Mouse (Mus musculus) kidney, postnatal 0 days (tissue): Measurements from ENCODE around the gene Smtn. TPM values are rescaled to one million over a fixed set of nuclear protein-coding genes. Genes with fewer than 3 reads are reported as not detected.

Source experiments
- ATAC-seq: fragments of 200-750 bp; cut with Nextera tagmentation; replicated peaks from 2 replicates; pipeline ENCODE4 v1.8.0; 2017; ENCODE audit warnings: low read depth, moderate number of reproducible peaks, moderate TSS enrichment, moderate library complexity; ENCODE audit not compliant: low FRiP score
- DNase-seq: peaks from one replicate; pipeline ENCODE4 v3.0.0-alpha.2; 2016; ENCODE audit warnings: low spot score
- H3K27ac ChIP-seq: fragments of 300-500 bp; sonication (generic); 2 replicates; pipeline ENCODE4 v1.5.1; 2014; ENCODE audit warnings: mild to moderate bottlenecking
- H3K27me3 ChIP-seq: fragments of 300-500 bp; sonication (generic); 2 replicates; pipeline ENCODE4 v1.6.1; 2014; ENCODE audit warnings: low read length, mixed read lengths; ENCODE audit not compliant: insufficient read depth
- H3K36me3 ChIP-seq: fragments of 300-500 bp; sonication (generic); 2 replicates; pipeline ENCODE4 v1.6.1; 2014; ENCODE audit warnings: low read length, mixed read lengths; ENCODE audit not compliant: insufficient read depth
- H3K4me1 ChIP-seq: fragments of 300-500 bp; sonication (generic); replicated peaks from 2 replicates; pipeline ENCODE4 v1.6.1; 2014; ENCODE audit warnings: antibody characterized with exemption, low read length, mixed read lengths; ENCODE audit not compliant: insufficient read depth
- H3K4me2 ChIP-seq: fragments of 300-500 bp; sonication (generic); 2 replicates; pipeline ENCODE4 v1.6.1; 2014; ENCODE audit warnings: mild to moderate bottlenecking, low read length, moderate library complexity, mixed read lengths
- H3K4me3 ChIP-seq: fragments of 300-500 bp; sonication (generic); replicated peaks from 2 replicates; pipeline ENCODE4 v1.5.1; 2014; ENCODE audit warnings: low read depth, low read length
- H3K9ac ChIP-seq: fragments of 300-500 bp; sonication (generic); 2 replicates; pipeline ENCODE4 v1.6.1; 2014; ENCODE audit warnings: low read depth, low read length
- H3K9me3 ChIP-seq: fragments of 300-500 bp; sonication (generic); replicated peaks from 2 replicates; pipeline ENCODE4 v1.6.1; 2016; ENCODE audit warnings: low read length, inconsistent platforms, mixed read lengths
- CTCF ChIP-seq: IDR thresholded peaks from 2 replicates; pipeline ENCODE4 v1.5.1; 2016; ENCODE audit warnings: antibody characterized with exemption, low read depth, mild to moderate bottlenecking, moderate library complexity
- WGBS: fragments of 180-500 bp; shearing (Covaris S2); extraction: QIAGEN DNeasy Blood & Tissue Kit; methylation state at CpG from one replicate; pipeline ENCODE4 v1.1.7; 2014; 5-methylcytosine and 5-hydroxymethylcytosine counted together
- polyA plus RNA-seq: library from polyadenylated mRNA; unstranded; fragments of >200 nt; fragmentation: Nextera tagmentation; extraction: Ambion mirVana; gene quantifications from 2 replicates; pipeline ENCODE4 v1.2.1, GENCODE M21; 2015

Smtn gene
- polyA plus RNA-seq, 1 experiment from 2014 or later = 86.4 TPM

DNA sequence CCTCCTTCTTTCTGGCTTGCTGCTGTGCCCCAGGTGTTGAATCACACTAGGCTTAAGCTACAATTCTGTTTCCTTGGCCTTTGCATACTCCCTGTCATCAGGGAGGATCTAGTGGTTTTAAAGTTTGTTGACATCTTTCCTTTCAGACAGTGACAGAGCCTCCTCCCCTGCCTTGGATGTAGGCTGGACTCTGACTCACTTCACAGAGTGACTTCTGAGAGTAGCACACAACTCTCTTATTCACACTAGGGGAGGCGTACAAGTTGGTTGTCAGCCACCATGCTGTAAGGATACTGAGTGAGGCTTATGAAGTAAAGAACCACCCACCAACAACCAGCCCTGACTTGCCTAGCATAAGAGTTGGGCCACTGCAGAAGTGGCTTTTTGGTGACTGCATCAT, 27.5 kb upstream of the Smtn start:
- Histone ChIP-seq H3K27ac (no peak overlapping the region), H3K27me3 (no peaks in the 10 kb centered on the region), H3K36me3 (no peaks in the 10 kb centered on the region), H3K4me2 (no peak overlapping the region), H3K4me1 (peaks cover 14% of the 10 kb centered on the region; the same call in 1 of the 2 replicates), H3K4me3 (no peak overlapping the region), H3K9me3 (no peaks in the 10 kb centered on the region), H3K9ac (no peak overlapping the region)
- no peak for TF ChIP-seq CTCF
- 94% methylated on average over 1 of the region's 1 CpGs for WGBS
- no peak for ATAC-seq
- DNase-seq = no peak

DNA sequence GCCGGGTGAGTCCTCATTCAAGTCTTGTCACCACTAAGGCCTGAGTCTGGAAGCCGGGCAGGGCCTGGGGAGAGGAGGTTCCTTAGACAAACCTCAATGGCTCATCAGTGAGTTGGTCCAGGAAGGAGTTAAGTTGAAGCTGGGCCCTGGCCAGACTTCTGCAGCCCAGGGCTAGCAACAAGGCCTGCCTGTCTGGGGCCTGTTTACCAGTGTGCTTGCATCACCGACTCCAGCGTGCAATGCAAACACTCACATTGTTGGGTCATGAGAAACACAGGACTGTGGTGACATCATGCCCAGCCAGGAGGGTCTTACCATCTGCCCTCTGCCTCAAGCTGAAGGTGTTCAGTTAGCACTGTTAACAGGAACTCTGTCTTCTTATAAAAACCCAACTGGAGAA, 25.6 kb upstream of the Smtn start:
- 0 out of 2 replicates have a peak, but pooled peaks cover 3% of the 10 kb centered on the region for H3K4me1 ChIP-seq
- no peaks in the 10 kb centered on the region for H3K9me3 ChIP-seq
- TF ChIP-seq CTCF = no peak
- ATAC-seq = no peak
- DNase-seq = no peak
- no peak overlapping the region for H3K4me2 ChIP-seq
- no peaks in the 10 kb centered on the region for H3K27me3 ChIP-seq
- H3K36me3 ChIP-seq = no peaks in the 10 kb centered on the region
- H3K4me3 ChIP-seq = no peak overlapping the region
- H3K9ac ChIP-seq = no peak overlapping the region
- 72% methylated on average over 4 of the region's 4 CpGs for WGBS
- H3K27ac ChIP-seq = no peak overlapping the region

DNA sequence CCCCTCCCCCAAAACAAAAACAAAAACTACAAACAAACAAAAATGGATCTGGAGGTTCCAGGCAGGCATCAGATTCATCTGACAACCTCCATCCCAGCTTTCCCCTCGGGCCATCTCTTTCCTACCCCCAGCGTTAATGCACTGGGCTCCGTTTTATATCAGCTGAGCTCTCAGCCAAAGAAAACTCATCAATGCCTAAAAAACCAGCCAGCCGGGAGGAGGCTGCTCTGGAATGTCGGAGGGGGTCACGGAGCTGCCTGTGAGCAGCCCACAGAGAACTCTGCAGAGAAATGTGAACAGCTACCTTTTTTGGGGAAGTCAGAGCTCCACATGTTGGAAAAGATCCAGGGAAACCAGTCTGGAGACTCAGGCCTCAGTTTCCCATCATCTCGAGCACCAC, 24.0 kb upstream of the Smtn start:
- WGBS = 17% methylated on average over 7 of the region's 7 CpGs
- no peak for ATAC-seq
- TF ChIP-seq CTCF = no peak
- 0 out of 2 replicates have a peak, but pooled peaks cover 3% of the 10 kb centered on the region for H3K4me1 ChIP-seq
- H3K9ac ChIP-seq = no peak overlapping the region
- no peaks in the 10 kb centered on the region for H3K27me3 ChIP-seq
- no peaks in the 10 kb centered on the region for H3K9me3 ChIP-seq
- H3K4me2 ChIP-seq = no peak overlapping the region
- DNase-seq = peak; percentile 82
- H3K36me3 ChIP-seq = no peaks in the 10 kb centered on the region
- H3K4me3 ChIP-seq = no peak overlapping the region
- peak overlapping the region; percentile 77; the same call in 1 of the 2 replicates for H3K27ac ChIP-seq

DNA sequence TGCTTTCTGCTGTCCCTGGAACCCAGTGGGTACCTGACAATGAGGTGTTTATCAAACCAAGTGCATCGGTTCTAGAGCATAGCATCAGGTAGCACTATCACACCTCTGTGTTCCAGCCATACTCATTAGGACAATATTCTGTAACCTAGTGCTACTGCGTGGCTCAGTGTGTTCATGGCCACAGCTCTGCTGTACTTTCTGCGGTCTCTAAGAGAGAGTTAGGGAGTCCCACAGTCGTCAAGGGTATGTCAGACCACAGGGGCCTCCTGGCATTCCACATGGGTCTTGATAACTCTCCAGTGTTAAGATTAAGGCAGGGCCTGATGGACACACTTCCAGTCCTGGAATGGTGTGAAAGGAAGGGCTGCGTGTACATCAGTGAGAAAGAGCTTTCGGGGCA, 23.4 kb upstream of the Smtn start:
- H3K36me3 ChIP-seq = no peaks in the 10 kb centered on the region
- no peak overlapping the region for H3K4me3 ChIP-seq
- 0 out of 2 replicates have a peak, but pooled peaks cover 3% of the 10 kb centered on the region for H3K4me1 ChIP-seq
- H3K27me3 ChIP-seq = no peaks in the 10 kb centered on the region
- WGBS = 77% methylated on average over 6 of the region's 6 CpGs
- DNase-seq = no peak
- no peak for TF ChIP-seq CTCF
- H3K9ac ChIP-seq = no peak overlapping the region
- no peak overlapping the region for H3K4me2 ChIP-seq
- H3K27ac ChIP-seq = peak overlapping the region; percentile 77; the same call in 1 of the 2 replicates
- no peaks in the 10 kb centered on the region for H3K9me3 ChIP-seq
- no peak for ATAC-seq

DNA sequence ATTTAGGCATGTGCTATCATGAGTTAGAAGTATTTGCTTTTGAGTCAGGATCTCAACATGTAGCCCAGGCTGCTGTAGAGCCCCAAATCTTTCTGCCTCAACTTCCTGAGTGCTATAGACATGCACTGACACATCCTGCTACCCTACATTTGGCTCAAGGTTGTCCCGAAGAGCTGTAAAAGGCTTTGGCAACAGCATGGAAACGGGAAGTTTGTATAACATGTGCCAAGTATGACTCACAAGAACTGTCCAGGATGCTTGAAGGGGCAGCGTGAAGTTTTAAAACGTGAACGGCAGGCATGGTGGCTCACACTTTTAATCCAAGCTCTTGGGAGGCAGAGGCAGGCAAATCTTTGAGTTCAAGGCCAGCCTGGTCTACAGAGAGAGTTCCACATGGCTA, 19.8 kb upstream of the Smtn start:
- Histone ChIP-seq H3K4me2 (no peak overlapping the region), H3K4me3 (no peak overlapping the region), H3K27ac (no peak overlapping the region), H3K27me3 (no peaks in the 10 kb centered on the region), H3K36me3 (no peaks in the 10 kb centered on the region), H3K9me3 (no peaks in the 10 kb centered on the region), H3K9ac (no peak overlapping the region), H3K4me1 (no peaks in the 10 kb centered on the region)
- no peak for TF ChIP-seq CTCF
- WGBS = 50% methylated on average over 5 of the region's 5 CpGs
- DNase-seq (peak; percentile 63), ATAC-seq (no peak)

DNA sequence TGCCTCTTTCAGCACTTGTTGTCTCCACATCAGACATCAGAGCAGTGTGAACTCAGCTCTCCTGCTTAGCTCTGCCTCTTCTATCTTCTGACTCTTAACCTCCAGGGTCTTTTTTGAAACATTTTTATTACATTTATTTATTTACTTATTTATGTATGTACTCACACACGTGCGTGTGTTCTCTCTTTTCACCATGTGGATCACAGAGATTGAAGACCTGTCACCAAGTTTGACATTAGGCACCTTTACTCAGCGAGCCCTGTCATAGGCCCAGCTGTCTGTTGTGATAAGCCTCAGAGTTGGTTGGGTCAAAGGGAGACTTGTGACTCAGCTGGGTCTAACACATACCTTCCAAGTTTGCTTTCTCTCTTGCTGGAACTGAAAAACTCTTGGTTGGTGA, 17.4 kb upstream of the Smtn start:
- Histone ChIP-seq H3K27me3 (no peaks in the 10 kb centered on the region), H3K9ac (no peak overlapping the region), H3K27ac (no peak overlapping the region), H3K4me3 (no peak overlapping the region), H3K4me2 (no peak overlapping the region), H3K4me1 (no peaks in the 10 kb centered on the region), H3K36me3 (no peaks in the 10 kb centered on the region), H3K9me3 (no peaks in the 10 kb centered on the region)
- DNase-seq (no peak), ATAC-seq (no peak)
- 40% methylated on average over 3 of the region's 3 CpGs for WGBS
- no peak for TF ChIP-seq CTCF

DNA sequence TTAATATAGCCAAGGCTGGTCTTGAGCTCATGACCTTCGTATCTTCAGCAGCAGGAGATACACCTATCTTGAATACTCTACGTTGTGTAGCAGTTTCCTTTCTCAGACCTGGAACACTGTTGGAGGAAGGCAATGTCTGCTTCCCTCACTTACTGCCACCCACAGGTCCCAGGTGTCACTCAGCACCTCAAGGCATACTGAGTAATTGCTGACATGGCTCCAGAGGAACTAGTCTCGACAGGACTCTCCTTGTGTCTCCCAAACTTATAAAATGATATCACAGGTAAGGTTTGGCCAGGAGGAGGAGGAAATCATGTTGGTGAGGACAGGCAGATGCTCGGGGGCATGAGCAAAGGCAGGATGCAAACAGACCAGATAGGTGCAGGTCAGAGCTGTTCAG, 14.6 kb upstream of the Smtn start:
- 88% methylated on average over 4 of the region's 4 CpGs for WGBS

More for the DNA sequence above, 14.6 kb upstream of the Smtn start:
- DNase-seq (no peak), ATAC-seq (no peak)
- Histone ChIP-seq H3K9ac (no peak overlapping the region), H3K4me1 (no peaks in the 10 kb centered on the region), H3K4me2 (no peak overlapping the region), H3K27me3 (no peaks in the 10 kb centered on the region), H3K27ac (no peak overlapping the region), H3K4me3 (no peak overlapping the region), H3K9me3 (no peaks in the 10 kb centered on the region), H3K36me3 (no peaks in the 10 kb centered on the region)
- no peak for TF ChIP-seq CTCF
